Mouse (Mus musculus) frontal cortex, postnatal 14 days (tissue): ENCODE measurements at regions not wholly inside any gene's neighbourhood (a gene's known extent, or its start where the extent isn't known, plus 50 kb on each side); places are given as distances from the start of the nearest gene placed in this dataset.
A peak's percentile ranks its signal among the peaks of the same experiment; 100 is the strongest.

Experiments used
- DNase-seq, 2 experiments: peaks; one replicate each; pipeline ENCODE4 v3.0.0; 2022; ENCODE audit warnings: low spot score in 2 of 2

GRCm38 (mm10) chr6:35458250-35458649 is 81.4 kb downstream of the Mtpn start:
- DNase-seq, result no peak

- no peak for DNase-seq
Observed at GRCm38 (mm10) chr6:35445007-35445406, 94.7 kb downstream of the Mtpn start.

GRCm38 (mm10) chr6:35426301-35426700 is 100.4 kb upstream of the Fam180a start:
- peak; percentile 23 to 33 for DNase-seq

- no peak for DNase-seq
Observed at GRCm38 (mm10) chr6:35424521-35424920, 98.6 kb upstream of the Fam180a start.

GRCm38 (mm10) chr6:35420924-35421323 is 95.0 kb upstream of the Fam180a start:
- no peak for DNase-seq

GRCm38 (mm10) chr6:35405044-35405443 is 79.1 kb upstream of the Fam180a start:
- DNase-seq, result peak; percentile 8 to 13

GRCm38 (mm10) chr6:35403341-35403910 is 77.5 kb upstream of the Fam180a start:
- DNase-seq, result no peak

GRCm38 (mm10) chr6:35395726-35396125 is 69.8 kb upstream of the Fam180a start:
- DNase-seq, result no peak

- DNase-seq, result no peak
Observed at GRCm38 (mm10) chr6:35388827-35389226, 62.9 kb upstream of the Fam180a start.

GRCm38 (mm10) chr6:35381536-35381935 is 55.6 kb upstream of the Fam180a start:
- no peak for DNase-seq

GRCm38 (mm10) chr6:35380721-35381466 is 55.0 kb upstream of the Fam180a start:
- DNase-seq, result no peak

- peak; percentile 31 to 51 for DNase-seq
Observed at GRCm38 (mm10) chr6:35379890-35380289, 53.9 kb upstream of the Fam180a start.

GRCm38 (mm10) chr6:35378851-35379250 is 52.9 kb upstream of the Fam180a start:
- DNase-seq, result no peak

GRCm38 (mm10) chr6:35377535-35377934 is 51.6 kb upstream of the Fam180a start:
- DNase-seq, result no peak

- no peak for DNase-seq
Observed at GRCm38 (mm10) chr6:35376526-35376925, 50.6 kb upstream of the Fam180a start.
